ENCODE assay signal across 16 mouse cellular contexts in the genomic region with DNA sequence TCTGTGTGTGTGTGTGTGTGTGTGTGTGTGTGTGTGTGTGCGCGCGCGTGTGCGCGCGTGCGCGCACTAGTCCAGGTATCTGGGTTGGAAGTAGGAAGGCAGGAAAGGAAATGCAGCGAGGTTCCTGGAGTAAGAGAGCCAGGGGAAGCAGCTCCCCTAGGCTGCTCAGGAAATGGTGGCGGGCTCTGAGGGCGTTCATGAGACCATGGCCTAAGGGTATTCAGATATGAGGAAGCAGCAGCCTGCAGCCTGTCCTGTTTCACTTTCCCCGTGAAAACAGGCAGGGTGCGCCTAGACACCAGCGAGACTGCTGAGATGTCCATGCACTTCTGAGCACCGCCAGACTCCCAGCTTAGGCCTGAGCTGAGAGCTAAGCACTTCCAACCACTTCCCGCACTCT. TPM values are rescaled to one million over a fixed set of nuclear protein-coding genes. Genes with fewer than 3 reads are reported as not detected.
DNase-seq lines count a peak whose midpoint lies in the region; TF ChIP-seq lines count a peak whose summit lies in the region.
"Had no signal": no experiment of that assay in that cellular context is flagged by ENCODE, and none has a peak within 500 bp of the region (broad histone marks: within the 10 kb centered on the region; RNA-seq: fewer than 3 reads in every experiment).

No protein-coding gene starts in this region.

- H3K79me2 ChIP-seq in heart, adult 2 months (replicated peaks; ENCODE audit: control insufficient read depth, insufficient read depth, low read length) = no peaks in the 10 kb centered on the region

- WGBS in heart, adult 2 months = 69% methylated on average over 17 of the region's 17 CpGs

- H3K9ac ChIP-seq in heart, adult 2 months (ENCODE audit: low read depth, low read length) = no peak overlapping the region
- H3K9ac ChIP-seq: forebrain, embryonic 12.5 days; hindbrain, embryonic 15.5 days; midbrain, embryonic 15.5 days; neural tube, embryonic 13.5 days had no signal

- TF ChIP-seq EP300 in heart, adult 2 months (IDR thresholded peaks at IDR 0.05; ENCODE audit: insufficient read depth, low read depth, low read length) = no peak

- no peak for TF ChIP-seq POLR2A in heart, adult 2 months (IDR thresholded peaks at IDR 0.05; ENCODE audit: insufficient read depth, low read depth, low read length)

- H3K4me1 ChIP-seq in brown adipose tissue, adult 24 weeks (ENCODE audit: control insufficient read depth, insufficient read depth, insufficient read length, low read length) = no peaks in the 10 kb centered on the region
- peaks cover 3% of the 10 kb centered on the region; the same call in 1 of the 2 replicates for H3K4me1 ChIP-seq in heart, adult 2 months (ENCODE audit: control insufficient read depth, insufficient read depth, low read length)

- DNase-seq in gastrocnemius, adult 2 months = peak; percentile 19
- no peak for DNase-seq in gastrocnemius, postnatal 4 days (ENCODE audit: low spot score in 2 of 2)
- DNase-seq in spleen, postnatal 36 days (ENCODE audit: low spot score in 2 of 2) = peak; percentile 59 to 68
- DNase-seq in spleen, adult 12 weeks (ENCODE audit: low spot score) = no peak
- peak; percentile 55 for DNase-seq in naive thymus-derived CD4-positive, alpha-beta T cell, adult 2 months (ENCODE audit: low read depth)
- no peak for DNase-seq in heart, adult 2 months
- no peak for DNase-seq in left cerebral cortex, adult 18-20 months (ENCODE audit: low spot score in 2 of 2)
- DNase-seq: heart, postnatal 10 days; kidney, adult 11 months; kidney, postnatal 36 days; right cerebral cortex, postnatal 4 days had no signal

- intact Hi-C loops in gastrocnemius, adult 2 months (cut with DNase I) = loop anchor here (10.0 kb wide), 1 partner anchor 73 kb away; no protein-coding TSS in a partner anchor
- intact Hi-C loops in heart, adult 2 months (cut with DNase I) = loop anchor here (5.0 kb wide), 2 partner anchors 56 to 131 kb away; no protein-coding TSS in a partner anchor

- no peak for TF ChIP-seq CTCF in gastrocnemius, adult 2 months (IDR thresholded peaks at IDR 0.05)
- TF ChIP-seq CTCF in heart, adult 2 months (IDR thresholded peaks at IDR 0.05) = no peak

- H3K27ac ChIP-seq in gastrocnemius, adult 2 months = no peak overlapping the region
- H3K27ac ChIP-seq in brown adipose tissue, adult 24 weeks (replicated peaks; ENCODE audit: low read depth, low read length) = peak overlapping the region; percentile 46; the same call in 1 of the 2 replicates
- no peak overlapping the region for H3K27ac ChIP-seq in heart, adult 2 months
- H3K27ac ChIP-seq: forebrain, embryonic 12.5 days; hindbrain, embryonic 15.5 days; midbrain, embryonic 15.5 days; neural tube, embryonic 13.5 days had no signal

- H3K36me3 ChIP-seq in heart, adult 2 months (ENCODE audit: control insufficient read depth, insufficient read depth, low read length) = no peaks in the 10 kb centered on the region
- H3K36me3 ChIP-seq: forebrain, embryonic 12.5 days; hindbrain, embryonic 15.5 days; midbrain, embryonic 15.5 days; neural tube, embryonic 13.5 days had no signal

- H3K27me3 ChIP-seq in heart, adult 2 months (ENCODE audit: control insufficient read depth, insufficient read depth, low read length) = no peaks in the 10 kb centered on the region
- H3K27me3 ChIP-seq: forebrain, embryonic 12.5 days; hindbrain, embryonic 15.5 days; midbrain, embryonic 15.5 days; neural tube, embryonic 13.5 days had no signal

- no peak overlapping the region for H3K4me3 ChIP-seq in gastrocnemius, adult 2 months
- no peak overlapping the region for H3K4me3 ChIP-seq in brown adipose tissue, adult 24 weeks (ENCODE audit: insufficient read depth, low read depth, low read length)
- no peak overlapping the region for H3K4me3 ChIP-seq in heart, adult 2 months
- H3K4me3 ChIP-seq: forebrain, embryonic 12.5 days; hindbrain, embryonic 15.5 days; midbrain, embryonic 15.5 days; neural tube, embryonic 13.5 days had no signal

RNA-seq across cellular contexts. Expression of a gene that starts 9.4 kb away (rescaled TPM):
- total RNA-seq in gastrocnemius, adult 2 months (2021) = 10 to 100 TPM; 88.4 to 92.5 TPM
- 10 to 100 TPM; 60.4 to 61.3 TPM for total RNA-seq in gastrocnemius, postnatal 4 days (2021)
- polyA plus RNA-seq in brown adipose tissue, adult 24 weeks (2012; ENCODE audit: insufficient read depth, insufficient read length, missing spikeins) = 49.2 and 105 TPM in 2 replicates
- total RNA-seq in heart, adult 2 months (2021) = 10 to 100 TPM; 83.3 to 96.7 TPM
- 57.9 and 69.2 TPM in 2 replicates for polyA plus RNA-seq in heart, adult 2 months (2012; rRNA removed)
- total RNA-seq in left cerebral cortex, adult 18-20 months (2021) = 10 to 100 TPM; 46.7 to 49.4 TPM

RNA-seq across cellular contexts. Expression of a gene that starts 25.9 kb away (rescaled TPM):
- total RNA-seq in gastrocnemius, adult 2 months (2021) = 1 to 10 TPM; 4.2 to 6.2 TPM
- 10 to 100 TPM; 19.0 to 19.2 TPM for total RNA-seq in gastrocnemius, postnatal 4 days (2021)
- polyA plus RNA-seq in brown adipose tissue, adult 24 weeks (2012; ENCODE audit: insufficient read depth, insufficient read length, missing spikeins) = 10.6 and 13.5 TPM in 2 replicates
- total RNA-seq in heart, adult 2 months (2021) = 10 to 100 TPM; 19.3 to 21.7 TPM
- 43.0 and 46.8 TPM in 2 replicates for polyA plus RNA-seq in heart, adult 2 months (2012; rRNA removed)
- total RNA-seq in left cerebral cortex, adult 18-20 months (2021) = 10 to 100 TPM; 53.0 to 56.9 TPM

RNA-seq across cellular contexts. Expression of a gene that starts 52.8 kb away (rescaled TPM):
- 1 to 10 TPM in 1 of 2 experiments, under 1 TPM in 1; 0.46 to 1.0 TPM for total RNA-seq in gastrocnemius, adult 2 months (2021)
- 1 to 10 TPM; 7.7 to 8.2 TPM for total RNA-seq in gastrocnemius, postnatal 4 days (2021)
- polyA plus RNA-seq in brown adipose tissue, adult 24 weeks (2012; ENCODE audit: insufficient read depth, insufficient read length, missing spikeins) = 0.71 and 0.83 TPM in 2 replicates
- total RNA-seq in heart, adult 2 months (2021) = 1 to 10 TPM; 1.5 to 1.7 TPM
- polyA plus RNA-seq in heart, adult 2 months (2012; rRNA removed) = 1.3 and 1.6 TPM in 2 replicates
- 100 to 1,000 TPM; 691 to 759 TPM for total RNA-seq in left cerebral cortex, adult 18-20 months (2021)

Comparison
In these comparisons a context has a peak if more than half of its experiments do, and no peak if none do; other contexts are left out.
1. DNase-seq: peak in gastrocnemius, adult 2 months (single experiment), spleen, postnatal 36 days (2 of 2) and naive thymus-derived CD4-positive, alpha-beta T cell, adult 2 months (single experiment); none in gastrocnemius, postnatal 4 days (0 of 2), spleen, adult 12 weeks (single experiment), heart, adult 2 months (0 of 2) and left cerebral cortex, adult 18-20 months (0 of 2).
2. RNA of a gene that starts 52.8 kb away (total RNA-seq): 691 to 759 TPM in left cerebral cortex, adult 18-20 months; 7.7 to 8.2 TPM in gastrocnemius, postnatal 4 days, 1.5 to 1.7 TPM in heart, adult 2 months and 0.46 to 1.0 TPM in gastrocnemius, adult 2 months; every median in the first group is over 10 times any median in the second.